Mouse (Mus musculus) gastrocnemius, postnatal 14 days (tissue): ENCODE measurements around the gene Prr13. TPM values are rescaled to one million over a fixed set of nuclear protein-coding genes. Genes with fewer than 3 reads are reported as not detected.

Source experiments
- total RNA-seq, 2 experiments: library from RNA; stranded (reverse); gene quantifications; 2 replicates each; pipeline ENCODE4 v1.2.3; 2021

Prr13 gene
- total RNA-seq, 2 experiments from 2014 or later, result 12.1 to 13.6 TPM

Other genes starting within 250 kb of the Prr13 start
- gene Itgb7, start 227.1 kb upstream of the Prr13 start, total RNA-seq, result 1 to 10 TPM; 1.0 to 1.1 TPM
- gene Rarg, start 201.5 kb upstream of the Prr13 start, total RNA-seq, result 10 to 100 TPM; 12.9 to 13.2 TPM
- not detected for gene Gm9918, start 188.5 kb upstream of the Prr13 start, total RNA-seq
- 10 to 100 TPM; 14.5 to 14.9 TPM for gene Mfsd5, start 179.6 kb upstream of the Prr13 start, total RNA-seq
- 1 to 10 TPM; 1.1 to 4.1 TPM for gene Espl1, start 162.8 kb upstream of the Prr13 start, total RNA-seq
- 100 to 1,000 TPM; 212 to 228 TPM for gene Pfdn5, start 132.9 kb upstream of the Prr13 start, total RNA-seq
- gene Myg1, start 127.3 kb upstream of the Prr13 start, total RNA-seq, result 10 to 100 TPM; 17.6 to 19.0 TPM
- 1 to 10 TPM; 7.2 to 8.4 TPM for gene Aaas, start 108.3 kb upstream of the Prr13 start, total RNA-seq
- gene Sp7, start 91.8 kb upstream of the Prr13 start, total RNA-seq, result under 1 TPM; 0.11 to 0.14 TPM
- gene Sp1, start 52.9 kb upstream of the Prr13 start, total RNA-seq, result 10 to 100 TPM; 27.5 to 31.2 TPM
- gene Amhr2, start 13.7 kb upstream of the Prr13 start, total RNA-seq, result 1 to 10 TPM; 4.5 to 5.0 TPM
- gene Pcbp2, start 11.5 kb downstream of the Prr13 start, total RNA-seq, result 100 to 1,000 TPM; 382 to 414 TPM
- gene Gm10337, start 44.7 kb downstream of the Prr13 start, total RNA-seq, result not detected
- gene Map3k12, start 58.0 kb downstream of the Prr13 start, total RNA-seq, result 1 to 10 TPM; 3.1 TPM
- 10 to 100 TPM; 37.9 to 40.2 TPM for gene Tarbp2, start 59.2 kb downstream of the Prr13 start, total RNA-seq
- 1 to 10 TPM; 1.4 to 1.7 TPM for gene Npff, start 65.9 kb downstream of the Prr13 start, total RNA-seq
- 1 to 10 TPM in 1 of 2 experiments, not detected in 1; 1.9 TPM for gene Gm28047, start 166.0 kb downstream of the Prr13 start, total RNA-seq
- gene Atf7, start 166.4 kb downstream of the Prr13 start, total RNA-seq, result 10 to 100 TPM; 49.9 to 51.2 TPM
- 10 to 100 TPM; 27.7 to 28.8 TPM for gene Atp5g2, start 213.3 kb downstream of the Prr13 start, total RNA-seq